Mouse (Mus musculus) left cerebral cortex, adult 11 months (tissue): Measurements from ENCODE around the gene Atp6v1b1.
"Not testable (repeated sequence)": the region's sequence is repeated elsewhere in the genome, so short reads cannot be mapped to it uniquely, and the experiment has no call there.

Experiments used
- DNase-seq: peaks from one replicate; pipeline ENCODE4 v3.0.0; 2022; ENCODE audit warnings: low spot score

The Atp6v1b1 gene

GRCm38 (mm10) chr6:83775638-83776293, 33.0 kb downstream of the Atp6v1b1 start, which contains the start of gene Tex261:
TSS of gene Tex261 (minus strand) at chr6:83775813.
- peak; percentile 83 for DNase-seq

GRCm38 (mm10) chr6:83778306-83778705, 35.5 kb downstream of the Atp6v1b1 start:
- no peak for DNase-seq

GRCm38 (mm10) chr6:83779026-83779425, 36.2 kb downstream of the Atp6v1b1 start:
- no peak for DNase-seq

- DNase-seq = no peak
Observed at GRCm38 (mm10) chr6:83786426-83786825, 43.6 kb downstream of the Atp6v1b1 start.

- DNase-seq = no peak
Observed at GRCm38 (mm10) chr6:83788554-83788953, 45.8 kb downstream of the Atp6v1b1 start.

- not testable (repeated sequence) for DNase-seq
Observed at GRCm38 (mm10) chr6:83790533-83790932, 47.7 kb downstream of the Atp6v1b1 start.

- no peak for DNase-seq
Observed at GRCm38 (mm10) chr6:83791251-83791890, 48.6 kb downstream of the Atp6v1b1 start.

GRCm38 (mm10) chr6:83794760-83795296, 52.0 kb downstream of the Atp6v1b1 start, which contains the start of gene Nagk:
TSS of gene Nagk (plus strand) at chr6:83794982.
- DNase-seq = peak; percentile 89

GRCm38 (mm10) chr6:83795492-83795900, 52.7 kb downstream of the Atp6v1b1 start:
- peak; percentile 36 for DNase-seq

- no peak for DNase-seq
Observed at GRCm38 (mm10) chr6:83796686-83797085, 53.9 kb downstream of the Atp6v1b1 start.

GRCm38 (mm10) chr6:83802033-83802432, 59.2 kb downstream of the Atp6v1b1 start:
- no peak for DNase-seq

- no peak for DNase-seq
Observed at GRCm38 (mm10) chr6:83802846-83803245, 60.1 kb downstream of the Atp6v1b1 start.
